Mouse (Mus musculus) midbrain, postnatal 0 days (tissue): ENCODE results near the gene Fbxo40. TPM values are rescaled to one million over a fixed set of nuclear protein-coding genes. Genes with fewer than 3 reads are reported as not detected.

Source experiments
- ATAC-seq: fragments of 200-750 bp; cut with Nextera tagmentation; 2 replicates; pipeline ENCODE4 v1.8.0; 2017; ENCODE audit warnings: moderate number of reproducible peaks, mild to moderate bottlenecking, moderate TSS enrichment, moderate library complexity; ENCODE audit not compliant: low FRiP score
- DNase-seq: peaks from one replicate; pipeline ENCODE4 v3.0.0-alpha.2; 2015; ENCODE audit warnings: low spot score
- H3K27ac ChIP-seq: fragments of 300-500 bp; sonication (generic); 2 replicates; pipeline ENCODE4 v1.5.1; 2014; ENCODE audit warnings: low read depth, mild to moderate bottlenecking, low read length, mixed read lengths
- H3K27me3 ChIP-seq: fragments of 300-500 bp; sonication (generic); 2 replicates; pipeline ENCODE4 v1.6.1; 2014; ENCODE audit warnings: low read length, control low read depth, mixed read lengths; ENCODE audit not compliant: insufficient read depth
- H3K36me3 ChIP-seq: fragments of 300-500 bp; sonication (generic); 2 replicates; pipeline ENCODE4 v1.6.1; 2014; ENCODE audit warnings: low read length, control low read depth, mixed read lengths; ENCODE audit not compliant: insufficient read depth
- H3K4me1 ChIP-seq: fragments of 300-500 bp; sonication (generic); 2 replicates; pipeline ENCODE4 v1.6.1; 2014; ENCODE audit warnings: mild to moderate bottlenecking, control low read depth, antibody characterized with exemption, low read length, mixed read lengths; ENCODE audit not compliant: insufficient read depth
- H3K4me2 ChIP-seq: fragments of 300-500 bp; sonication (generic); 2 replicates; pipeline ENCODE4 v1.6.1; 2014; ENCODE audit warnings: low read depth, mild to moderate bottlenecking, low read length, mixed read lengths; ENCODE audit not compliant: poor library complexity, severe bottlenecking
- H3K4me3 ChIP-seq: fragments of 300-500 bp; sonication (generic); 2 replicates; pipeline ENCODE4 v1.5.1; 2014; ENCODE audit warnings: low read depth, mild to moderate bottlenecking, low read length, moderate library complexity
- H3K9ac ChIP-seq: fragments of 300-500 bp; sonication (generic); replicated peaks from 2 replicates; pipeline ENCODE4 v1.6.1; 2014; ENCODE audit warnings: mild to moderate bottlenecking, low read length, moderate library complexity, mixed read lengths; ENCODE audit not compliant: poor library complexity, severe bottlenecking
- H3K9me3 ChIP-seq: fragments of 300-500 bp; sonication (generic); 2 replicates; pipeline ENCODE4 v1.6.1; 2016; ENCODE audit warnings: low read length, control low read depth
- CTCF ChIP-seq: IDR thresholded peaks from 2 replicates; pipeline ENCODE4 v1.5.1; 2016; ENCODE audit warnings: antibody characterized with exemption, mild to moderate bottlenecking
- WGBS: fragments of 180-500 bp; shearing (Covaris S2); extraction: QIAGEN DNeasy Blood & Tissue Kit; methylation state at CpG from one replicate; pipeline ENCODE4 v1.1.7; 2014; 5-methylcytosine and 5-hydroxymethylcytosine counted together
- polyA plus RNA-seq: library from polyadenylated mRNA; unstranded; fragments of >200 nt; fragmentation: Nextera tagmentation; extraction: Ambion mirVana; gene quantifications from 2 replicates; pipeline ENCODE4 v1.2.1, GENCODE M21; 2015
- total RNA-seq: library from RNA; depleted of rRNA; stranded (reverse); fragments of >200 nt; gene quantifications from 2 replicates; pipeline ENCODE4 v1.2.3, GENCODE M21; 2014

Fbxo40 gene
- total and polyA plus RNA-seq, 2 experiments from 2014 or later = 0.44 TPM; not detected in 1

DNA sequence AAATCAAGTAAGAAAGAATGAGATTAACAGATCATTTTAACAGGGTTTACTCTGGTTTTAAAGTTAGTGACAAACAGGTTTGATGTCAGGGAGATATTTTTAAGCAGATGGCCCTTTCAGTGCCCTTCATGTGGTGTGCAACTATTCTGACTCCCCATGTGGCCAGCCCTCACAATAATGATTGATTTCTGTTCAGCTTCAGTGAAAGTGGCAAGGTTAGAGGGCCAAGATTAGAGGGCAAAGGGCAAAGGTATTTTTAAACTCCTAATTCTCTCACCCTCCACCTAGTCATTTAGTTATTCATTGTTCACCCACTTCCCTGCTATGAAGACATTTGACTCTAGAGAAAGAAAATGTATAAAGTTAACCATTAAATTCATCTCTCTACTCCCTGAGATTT lies 2.2 kb downstream of the Fbxo40 start:
- H3K4me3 ChIP-seq = no peak overlapping the region
- no peaks in the 10 kb centered on the region for H3K9me3 ChIP-seq
- no peak overlapping the region for H3K4me2 ChIP-seq
- no peaks in the 10 kb centered on the region for H3K4me1 ChIP-seq
- TF ChIP-seq CTCF = no peak
- H3K27me3 ChIP-seq = no peaks in the 10 kb centered on the region
- no peak for DNase-seq
- H3K9ac ChIP-seq = no peak overlapping the region
- ATAC-seq = no peak
- H3K36me3 ChIP-seq = no peaks in the 10 kb centered on the region
- H3K27ac ChIP-seq = no peak overlapping the region

DNA sequence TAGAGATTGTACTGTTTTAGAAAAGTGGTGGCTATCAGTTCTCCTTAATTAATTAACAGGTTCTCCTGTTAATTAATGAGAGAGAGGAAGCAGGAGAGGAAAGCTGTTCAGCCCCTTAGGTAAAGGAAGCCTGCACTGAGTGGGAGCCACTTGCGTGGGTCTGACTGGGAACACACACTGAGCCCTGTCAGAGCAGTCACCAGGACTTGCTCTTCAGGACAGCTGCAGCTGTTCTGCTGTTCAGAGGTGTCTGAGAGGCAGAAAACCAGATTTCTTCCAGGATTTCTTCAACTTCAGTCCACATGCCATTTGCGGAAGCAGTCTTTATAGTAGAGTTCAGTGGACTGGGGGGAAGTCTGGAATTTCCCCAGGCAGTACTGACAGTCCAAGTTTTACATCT lies 2.9 kb downstream of the Fbxo40 start:
- no peak for TF ChIP-seq CTCF
- no peaks in the 10 kb centered on the region for H3K9me3 ChIP-seq
- H3K36me3 ChIP-seq = no peaks in the 10 kb centered on the region
- H3K4me1 ChIP-seq = no peaks in the 10 kb centered on the region
- no peak for ATAC-seq
- no peak for DNase-seq
- H3K27ac ChIP-seq = no peak overlapping the region
- no peak overlapping the region for H3K9ac ChIP-seq
- no peak overlapping the region for H3K4me2 ChIP-seq
- WGBS = 74% methylated on average over 2 of the region's 2 CpGs
- no peaks in the 10 kb centered on the region for H3K27me3 ChIP-seq
- no peak overlapping the region for H3K4me3 ChIP-seq

DNA sequence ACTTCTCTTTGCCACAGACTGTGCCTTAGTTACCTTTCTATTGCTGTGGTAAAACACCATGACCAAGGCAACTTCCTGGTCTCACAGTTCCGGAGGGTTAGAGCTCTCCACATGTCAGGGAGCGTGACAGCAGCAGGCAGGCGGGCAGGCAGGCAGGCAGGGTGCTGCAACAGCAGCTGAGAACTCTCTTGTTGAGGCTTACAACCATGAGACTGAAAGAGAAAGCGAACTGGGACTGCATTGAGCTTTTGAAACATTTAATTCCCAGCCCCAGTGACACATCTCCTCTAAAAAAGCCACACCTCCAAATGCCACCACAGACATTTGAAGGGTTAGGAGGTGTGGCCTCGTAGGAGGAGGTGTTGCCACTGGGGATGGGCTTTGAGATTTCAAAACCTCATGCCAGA lies 4.6 kb downstream of the Fbxo40 start:
- DNase-seq (no peak), ATAC-seq (no peak)
- H3K9me3 ChIP-seq = no peaks in the 10 kb centered on the region
- H3K36me3 ChIP-seq = no peaks in the 10 kb centered on the region
- no peak for TF ChIP-seq CTCF
- no peak overlapping the region for H3K4me2 ChIP-seq
- H3K4me1 ChIP-seq = no peaks in the 10 kb centered on the region
- no peaks in the 10 kb centered on the region for H3K27me3 ChIP-seq
- WGBS = 66% methylated on average over 5 of the region's 5 CpGs
- no peak overlapping the region for H3K4me3 ChIP-seq
- H3K9ac ChIP-seq = no peak overlapping the region
- no peak overlapping the region for H3K27ac ChIP-seq

DNA sequence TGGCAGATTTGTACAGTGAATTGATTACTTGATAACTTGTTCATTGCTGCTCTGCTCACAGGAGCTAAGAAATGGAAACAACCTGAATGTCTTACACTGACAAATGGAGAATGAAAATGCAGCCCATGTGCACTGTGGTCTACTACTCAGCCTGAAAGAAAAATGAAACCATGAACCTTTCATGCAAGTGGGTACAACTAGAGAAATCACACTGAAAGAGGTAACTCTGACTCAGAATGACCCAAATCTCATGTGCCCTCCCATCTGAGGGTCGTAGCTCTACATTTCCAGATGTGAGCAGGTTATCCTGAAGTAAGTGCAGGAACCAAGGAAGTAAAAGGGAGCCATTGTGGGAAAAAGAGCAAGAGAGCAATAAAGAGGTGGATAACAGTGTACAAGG lies 6.5 kb downstream of the Fbxo40 start:
- H3K4me3 ChIP-seq = no peak overlapping the region
- no peak overlapping the region for H3K4me2 ChIP-seq
- H3K9ac ChIP-seq = no peak overlapping the region
- WGBS = 86% methylated on average over 1 of the region's 1 CpGs
- no peaks in the 10 kb centered on the region for H3K36me3 ChIP-seq
- H3K9me3 ChIP-seq = no peaks in the 10 kb centered on the region
- TF ChIP-seq CTCF = no peak
- no peaks in the 10 kb centered on the region for H3K27me3 ChIP-seq
- ATAC-seq (no peak), DNase-seq (no peak)
- no peaks in the 10 kb centered on the region for H3K4me1 ChIP-seq
- no peak overlapping the region for H3K27ac ChIP-seq

DNA sequence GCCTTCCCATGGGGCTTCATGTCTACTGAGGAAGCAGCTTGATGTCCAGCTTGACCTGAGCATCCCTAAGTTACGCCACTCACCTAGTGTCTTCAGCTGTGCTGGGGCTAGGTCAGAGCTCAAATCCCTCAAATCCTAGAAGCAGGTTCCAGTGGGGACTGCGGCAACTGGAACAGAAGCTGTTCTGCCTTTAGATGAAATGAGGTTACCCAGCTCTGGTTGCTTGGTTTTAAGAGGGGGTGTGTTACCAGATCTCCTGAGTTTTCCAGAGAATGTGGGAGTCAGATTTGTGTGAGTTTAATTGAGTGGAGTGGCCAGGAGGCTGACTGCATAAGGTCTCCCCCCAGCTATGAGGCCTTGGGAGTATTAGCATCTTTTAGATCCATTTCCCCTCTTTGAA lies 11.1 kb downstream of the Fbxo40 start:
- H3K9me3 ChIP-seq = no peaks in the 10 kb centered on the region
- no peak for DNase-seq
- ATAC-seq = no peak
- H3K4me2 ChIP-seq = no peak overlapping the region
- no peak for TF ChIP-seq CTCF
- H3K9ac ChIP-seq = no peak overlapping the region
- no peaks in the 10 kb centered on the region for H3K4me1 ChIP-seq
- H3K4me3 ChIP-seq = no peak overlapping the region
- H3K27ac ChIP-seq = no peak overlapping the region
- no peaks in the 10 kb centered on the region for H3K27me3 ChIP-seq
- 92% methylated on average over 2 of the region's 2 CpGs for WGBS
- H3K36me3 ChIP-seq = no peaks in the 10 kb centered on the region

DNA sequence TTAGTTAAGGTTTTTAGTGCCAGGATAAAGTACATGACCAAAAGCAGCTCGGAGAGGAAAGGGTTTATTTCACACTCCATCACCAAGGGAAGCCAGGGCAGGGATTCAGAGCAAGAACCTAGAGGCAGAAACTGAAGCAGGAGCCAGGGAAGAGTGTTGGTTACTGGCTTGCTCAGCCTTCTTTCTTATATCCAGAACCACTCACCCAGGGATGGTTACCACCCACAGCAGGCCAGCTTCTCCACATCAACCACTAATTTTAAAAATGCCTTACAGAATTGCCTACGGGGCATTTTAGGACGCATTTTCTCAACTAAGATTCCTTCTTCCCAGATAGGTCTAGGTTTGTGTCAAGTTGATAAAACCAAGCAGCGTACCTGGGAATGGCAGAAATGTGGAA lies 26.9 kb downstream of the Fbxo40 start:
- Histone ChIP-seq H3K4me3 (no peak overlapping the region), H3K27ac (no peak overlapping the region), H3K9ac (no peak overlapping the region), H3K9me3 (no peaks in the 10 kb centered on the region), H3K27me3 (no peaks in the 10 kb centered on the region), H3K4me2 (no peak overlapping the region), H3K4me1 (no peaks in the 10 kb centered on the region), H3K36me3 (no peaks in the 10 kb centered on the region)
- DNase-seq = no peak
- WGBS = 85% methylated on average over 4 of the region's 4 CpGs
- TF ChIP-seq CTCF = no peak
- ATAC-seq = no peak

DNA sequence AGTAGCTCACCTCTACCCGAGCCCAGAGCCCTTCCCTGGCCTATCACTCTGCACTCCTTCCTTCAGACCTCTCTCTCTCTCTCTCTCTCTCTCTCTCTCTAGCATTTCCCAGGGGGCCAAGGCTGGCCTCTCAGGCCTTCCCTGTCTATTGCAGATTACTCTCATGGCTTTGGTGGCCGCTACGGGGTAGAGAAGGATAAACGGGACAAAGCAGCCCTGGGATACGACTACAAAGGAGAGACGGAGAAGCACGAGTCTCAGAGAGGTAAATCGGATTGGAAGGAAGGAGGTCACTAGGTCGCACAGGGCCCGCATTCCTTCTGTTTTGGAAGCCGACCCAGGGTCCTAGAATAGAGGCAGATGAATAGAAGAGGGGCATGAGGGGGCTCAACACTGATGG lies 35.2 kb downstream of the Fbxo40 start:
- Histone ChIP-seq H3K27me3 (no peaks in the 10 kb centered on the region), H3K9me3 (no peaks in the 10 kb centered on the region), H3K27ac (no peak overlapping the region), H3K9ac (no peak overlapping the region), H3K4me1 (no peaks in the 10 kb centered on the region), H3K4me3 (no peak overlapping the region), H3K4me2 (no peak overlapping the region), H3K36me3 (no peaks in the 10 kb centered on the region)
- no peak for DNase-seq
- TF ChIP-seq CTCF = no peak
- WGBS = 20% methylated on average over 11 of the region's 11 CpGs
- no peak for ATAC-seq
